Mouse (Mus musculus) hindbrain, embryonic 15.5 days (tissue): ENCODE data around the gene Sec1. TPM values are rescaled to one million over a fixed set of nuclear protein-coding genes. Genes with fewer than 3 reads are reported as not detected.

ENCODE experiments used
- ATAC-seq: fragments of 200-750 bp; cut with Nextera tagmentation; 2 replicates; pipeline ENCODE4 v1.8.0; 2017; ENCODE audit warnings: low read depth, moderate number of reproducible peaks, moderate TSS enrichment; ENCODE audit not compliant: low FRiP score
- H3K27ac ChIP-seq: fragments of 300-500 bp; sonication (generic); replicated peaks from 2 replicates; pipeline ENCODE4 v1.5.1; 2015; ENCODE audit warnings: mild to moderate bottlenecking, inconsistent platforms
- H3K27me3 ChIP-seq: fragments of 300-500 bp; sonication (generic); 2 replicates; pipeline ENCODE4 v1.6.1; 2015; ENCODE audit warnings: control low read depth, inconsistent platforms
- H3K36me3 ChIP-seq: fragments of 300-500 bp; sonication (generic); 2 replicates; pipeline ENCODE4 v1.6.1; 2015; ENCODE audit warnings: control low read depth, inconsistent platforms
- H3K4me1 ChIP-seq: fragments of 300-500 bp; sonication (generic); replicated peaks from 2 replicates; pipeline ENCODE4 v1.6.1; 2015; ENCODE audit warnings: control low read depth, inconsistent platforms
- H3K4me2 ChIP-seq: fragments of 300-500 bp; sonication (generic); 2 replicates; pipeline ENCODE4 v1.6.1; 2015; ENCODE audit warnings: moderate library complexity, mild to moderate bottlenecking, inconsistent platforms
- H3K4me3 ChIP-seq: fragments of 300-500 bp; sonication (generic); 2 replicates; pipeline ENCODE4 v1.5.1; 2015; ENCODE audit warnings: mild to moderate bottlenecking, inconsistent platforms
- H3K9ac ChIP-seq: fragments of 300-500 bp; sonication (generic); 2 replicates; pipeline ENCODE4 v1.6.1; 2015; ENCODE audit warnings: inconsistent platforms
- H3K9me3 ChIP-seq: fragments of 300-500 bp; sonication (generic); 2 replicates; pipeline ENCODE4 v1.6.1; 2016; ENCODE audit warnings: control low read depth, inconsistent platforms
- WGBS: fragments of 180-500 bp; shearing (Covaris S2); methylation state at CpG from one replicate; pipeline ENCODE4 v1.1.7; 2015; 5-methylcytosine and 5-hydroxymethylcytosine counted together
- polyA plus RNA-seq: library from polyadenylated mRNA; unstranded; fragments of >200 nt; fragmentation: Nextera tagmentation; extraction: Ambion mirVana; gene quantifications from 2 replicates; pipeline ENCODE4 v1.2.1, GENCODE M21; 2015

Gene Sec1
- polyA plus RNA-seq = 0.35 and 0.89 TPM in 2 replicates

DNA sequence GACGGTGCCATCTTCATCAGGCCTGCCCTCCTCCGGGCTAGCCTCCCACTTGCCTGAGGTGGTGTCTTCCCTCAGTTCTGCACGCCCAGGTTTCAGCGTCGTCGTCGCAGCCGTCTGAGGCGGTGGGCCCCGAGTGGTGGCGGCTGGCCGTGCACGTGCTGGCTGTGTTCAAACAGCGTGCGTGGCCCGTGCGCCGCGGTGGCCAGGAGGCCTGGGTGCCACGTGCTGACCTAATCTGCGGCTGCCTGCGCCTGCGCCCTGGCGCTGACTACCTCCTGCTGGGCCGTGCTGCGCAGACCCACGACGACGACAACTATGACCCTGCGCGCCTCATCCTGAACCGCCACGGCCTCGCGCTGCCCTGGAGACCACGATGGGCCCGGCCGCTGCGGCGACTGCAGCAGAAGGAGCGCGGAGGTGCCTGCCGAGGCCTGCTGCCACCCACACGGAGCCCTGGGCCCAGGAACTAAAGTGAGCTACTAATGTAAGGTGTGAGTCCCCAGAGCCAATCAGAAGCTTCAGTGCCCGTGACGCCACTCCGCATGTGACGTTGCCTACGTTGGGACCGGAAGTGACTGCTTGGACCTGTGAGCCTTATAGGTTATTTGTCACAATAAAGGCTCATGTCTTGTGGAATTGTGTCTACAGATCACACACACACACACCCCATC lies at the start of gene Sec1:
Sec1 (minus strand) TSS at position 482 of the 671 bp plus-strand sequence.
- WGBS = 89% methylated on average over 50 of the region's 50 CpGs
- no peak for ATAC-seq
- H3K9ac ChIP-seq = no peak within 1 kb of the TSS
- H3K4me3 ChIP-seq = no peak within 1 kb of the TSS
- no peaks in the 10 kb centered on the region for H3K36me3 ChIP-seq
- no peak within 1 kb of the TSS for H3K27ac ChIP-seq
- H3K4me2 ChIP-seq = no peak within 1 kb of the TSS
- peaks cover under 1% of the 10 kb centered on the region; the same call in 1 of the 2 replicates for H3K4me1 ChIP-seq
- H3K9me3 ChIP-seq = no peaks in the 10 kb centered on the region
- no peaks in the 10 kb centered on the region for H3K27me3 ChIP-seq

DNA sequence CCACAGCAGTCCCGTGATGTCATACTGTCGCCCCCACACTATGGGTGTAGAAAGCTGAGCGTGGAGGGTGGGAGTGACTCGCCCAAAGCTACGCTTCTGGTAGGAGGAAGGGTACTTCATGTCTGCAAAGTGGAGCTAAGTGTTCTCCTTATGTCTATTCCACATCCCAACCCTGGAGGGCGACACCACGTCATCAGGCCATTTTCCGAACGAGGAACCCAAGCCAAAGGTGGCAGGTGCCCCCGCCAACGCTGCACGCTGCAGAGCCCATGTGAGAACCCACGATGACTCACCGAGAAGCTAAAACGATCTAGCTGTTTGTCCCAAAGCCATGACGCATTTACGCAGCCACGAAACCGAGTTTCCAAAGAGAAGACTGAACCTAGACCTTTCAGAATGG lies 48.1 kb upstream of the Sec1 start:
- no peak overlapping the region for H3K27ac ChIP-seq
- H3K9me3 ChIP-seq = no peaks in the 10 kb centered on the region
- H3K9ac ChIP-seq = no peak overlapping the region
- H3K4me1 ChIP-seq = no peaks in the 10 kb centered on the region
- no peaks in the 10 kb centered on the region for H3K36me3 ChIP-seq
- H3K4me2 ChIP-seq = peak overlapping the region; percentile 36
- WGBS = 39% methylated on average over 19 of the region's 19 CpGs
- peak overlapping the region; percentile 10 for H3K4me3 ChIP-seq
- 0 out of 2 replicates have a peak, but pooled peaks cover 6% of the 10 kb centered on the region for H3K27me3 ChIP-seq
- ATAC-seq = no peak

DNA sequence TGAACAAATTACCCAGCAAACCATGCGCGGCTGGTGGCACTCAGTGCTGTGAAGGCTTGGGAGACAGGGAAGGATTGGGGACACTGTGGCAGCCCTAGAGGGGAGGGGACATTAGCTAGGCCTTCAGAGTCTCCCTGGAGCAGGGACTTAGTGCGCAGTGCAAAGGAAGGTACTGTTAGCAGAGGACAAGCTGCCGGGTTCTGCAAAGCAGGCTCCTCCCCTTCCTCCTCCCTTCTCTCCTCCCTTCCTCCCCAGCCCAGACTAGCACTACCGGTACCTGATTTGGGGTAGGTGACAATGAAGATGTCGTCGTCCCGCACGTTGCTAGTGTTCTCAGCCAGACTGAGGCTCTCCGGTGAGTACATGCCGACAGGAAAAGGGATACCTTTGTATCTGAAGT lies 47.6 kb upstream of the Sec1 start:
- no peaks in the 10 kb centered on the region for H3K9me3 ChIP-seq
- H3K4me2 ChIP-seq = peak overlapping the region; percentile 36
- 0 out of 2 replicates have a peak, but pooled peaks cover 6% of the 10 kb centered on the region for H3K27me3 ChIP-seq
- 39% methylated on average over 11 of the region's 11 CpGs for WGBS
- H3K4me1 ChIP-seq = no peaks in the 10 kb centered on the region
- ATAC-seq = no peak
- no peak overlapping the region for H3K27ac ChIP-seq
- H3K4me3 ChIP-seq = peak overlapping the region; percentile 10
- no peak overlapping the region for H3K9ac ChIP-seq
- H3K36me3 ChIP-seq = no peaks in the 10 kb centered on the region

DNA sequence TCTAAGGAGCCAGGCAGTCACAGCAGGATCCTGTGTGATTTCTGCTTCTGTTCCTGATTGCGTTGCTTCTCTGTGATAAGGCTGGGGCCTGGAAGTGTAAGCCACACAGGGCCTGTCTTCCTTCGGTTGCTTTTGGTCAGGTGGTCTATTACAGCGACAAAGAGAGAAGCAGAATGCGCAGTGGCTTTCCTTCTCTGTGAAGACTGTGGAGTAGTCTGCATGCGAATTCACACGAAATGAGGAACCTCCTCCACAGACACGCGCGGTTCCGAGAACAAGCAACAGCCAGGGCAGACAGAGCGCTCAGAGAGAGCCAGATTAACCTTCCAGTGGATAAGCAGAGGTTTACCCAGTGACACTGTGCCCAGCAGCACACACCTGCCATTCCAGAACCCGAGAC lies 47.1 kb upstream of the Sec1 start:
- Histone ChIP-seq H3K9ac (no peak overlapping the region), H3K27me3 (0 out of 2 replicates have a peak, but pooled peaks cover 6% of the 10 kb centered on the region)

DNA sequence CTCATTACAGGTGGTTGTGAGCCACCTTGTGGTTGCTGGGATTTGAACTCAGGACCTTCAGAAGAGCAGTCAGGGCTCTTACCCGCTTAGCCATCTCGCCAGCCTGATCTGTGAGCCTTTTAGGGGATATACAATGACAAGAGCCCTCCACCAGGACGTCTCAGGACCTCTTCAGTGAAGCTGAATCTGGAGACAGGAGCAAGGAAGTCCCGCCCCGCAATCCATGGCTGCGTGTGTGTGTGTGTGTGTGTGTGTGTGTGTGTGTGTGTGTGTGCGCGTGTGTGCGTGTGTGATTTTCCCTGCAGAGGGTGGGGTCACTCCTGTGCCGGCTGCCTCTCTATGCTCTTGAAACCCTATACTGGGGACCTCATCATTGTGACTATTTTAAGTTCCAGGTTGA lies 45.6 kb upstream of the Sec1 start:
- no peak overlapping the region for H3K27ac ChIP-seq
- 69% methylated on average over 10 of the region's 10 CpGs for WGBS
- H3K4me1 ChIP-seq = no peaks in the 10 kb centered on the region
- no peak overlapping the region for H3K4me2 ChIP-seq
- ATAC-seq = no peak
- no peak overlapping the region for H3K4me3 ChIP-seq
- H3K27me3 ChIP-seq = 0 out of 2 replicates have a peak, but pooled peaks cover 6% of the 10 kb centered on the region
- no peaks in the 10 kb centered on the region for H3K36me3 ChIP-seq
- no peaks in the 10 kb centered on the region for H3K9me3 ChIP-seq
- H3K9ac ChIP-seq = no peak overlapping the region

More for the DNA sequence above, 47.1 kb upstream of the Sec1 start:
- peak overlapping the region; percentile 36; the same call in 1 of the 2 replicates for H3K4me2 ChIP-seq
- 90% methylated on average over 12 of the region's 12 CpGs for WGBS
- H3K27ac ChIP-seq = no peak overlapping the region
- H3K36me3 ChIP-seq = no peaks in the 10 kb centered on the region
- no peak for ATAC-seq
- H3K4me3 ChIP-seq = no peak overlapping the region
- H3K4me1 ChIP-seq = no peaks in the 10 kb centered on the region
- no peaks in the 10 kb centered on the region for H3K9me3 ChIP-seq

DNA sequence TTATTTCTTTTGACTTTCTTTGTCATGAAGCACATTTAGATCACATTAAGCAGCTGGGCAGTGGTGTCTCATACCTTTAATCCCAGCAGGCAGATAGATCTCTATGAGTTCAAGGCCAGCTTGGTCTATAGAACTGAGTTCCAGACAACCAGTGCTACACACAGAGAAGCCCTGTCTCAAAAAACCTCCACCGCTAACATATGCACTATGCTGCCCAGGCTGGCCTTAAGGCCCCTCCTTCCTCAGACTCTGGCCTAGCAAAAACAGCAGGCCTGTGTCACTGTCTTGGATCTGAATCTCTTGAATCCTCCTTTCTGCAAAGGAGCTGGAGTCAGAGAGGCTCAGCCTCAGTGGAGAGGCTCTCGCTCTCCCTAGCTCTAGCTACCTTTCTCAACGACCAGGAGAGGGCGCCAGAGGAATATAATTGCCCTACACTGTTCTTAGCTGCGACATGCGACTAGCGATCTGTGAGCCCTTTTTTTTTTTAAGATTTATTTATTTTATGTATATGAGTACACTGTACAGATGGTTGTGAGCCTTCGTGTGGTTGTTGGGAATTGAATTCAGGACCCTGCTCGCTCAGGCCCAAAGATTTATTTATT lies 45.1 kb upstream of the Sec1 start:
- H3K27me3 ChIP-seq = 0 out of 2 replicates have a peak, but pooled peaks cover 6% of the 10 kb centered on the region
- no peak overlapping the region for H3K4me2 ChIP-seq
- 8% methylated on average over 9 of the region's 9 CpGs for WGBS
- peak; percentile 88; the same call in 1 of the 2 replicates for ATAC-seq
- H3K9ac ChIP-seq = no peak overlapping the region
- H3K4me3 ChIP-seq = no peak overlapping the region
- H3K36me3 ChIP-seq = no peaks in the 10 kb centered on the region
- H3K4me1 ChIP-seq = no peaks in the 10 kb centered on the region
- H3K27ac ChIP-seq = no peak overlapping the region
- H3K9me3 ChIP-seq = no peaks in the 10 kb centered on the region

DNA sequence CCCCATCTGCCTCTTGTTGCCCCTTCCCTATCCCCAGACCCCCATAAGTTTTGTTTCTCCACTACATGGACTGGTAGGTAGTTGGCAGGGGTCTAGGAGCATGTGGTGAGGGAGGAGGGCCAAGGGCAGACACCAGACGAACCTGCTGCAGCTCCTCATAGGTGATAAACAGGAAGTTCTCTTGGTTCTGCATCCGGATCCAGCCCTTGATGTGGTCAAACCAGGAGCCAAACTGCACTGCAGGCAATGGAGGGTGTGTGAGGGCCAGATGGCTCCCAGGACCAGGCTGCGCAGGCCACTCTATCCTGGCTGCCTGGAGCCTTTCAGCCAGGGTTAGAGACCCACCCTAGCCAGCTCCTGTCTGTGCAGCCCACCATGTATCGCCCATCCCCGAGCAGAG lies 39.3 kb upstream of the Sec1 start:
- Histone ChIP-seq H3K4me1 (peaks cover 3% of the 10 kb centered on the region; the same call in 1 of the 2 replicates), H3K36me3 (no peaks in the 10 kb centered on the region), H3K9ac (no peak overlapping the region), H3K27ac (no peak overlapping the region), H3K27me3 (no peaks in the 10 kb centered on the region), H3K4me2 (no peak overlapping the region), H3K4me3 (no peak overlapping the region), H3K9me3 (no peaks in the 10 kb centered on the region)
- WGBS = 83% methylated on average over 5 of the region's 5 CpGs
- no peak for ATAC-seq

DNA sequence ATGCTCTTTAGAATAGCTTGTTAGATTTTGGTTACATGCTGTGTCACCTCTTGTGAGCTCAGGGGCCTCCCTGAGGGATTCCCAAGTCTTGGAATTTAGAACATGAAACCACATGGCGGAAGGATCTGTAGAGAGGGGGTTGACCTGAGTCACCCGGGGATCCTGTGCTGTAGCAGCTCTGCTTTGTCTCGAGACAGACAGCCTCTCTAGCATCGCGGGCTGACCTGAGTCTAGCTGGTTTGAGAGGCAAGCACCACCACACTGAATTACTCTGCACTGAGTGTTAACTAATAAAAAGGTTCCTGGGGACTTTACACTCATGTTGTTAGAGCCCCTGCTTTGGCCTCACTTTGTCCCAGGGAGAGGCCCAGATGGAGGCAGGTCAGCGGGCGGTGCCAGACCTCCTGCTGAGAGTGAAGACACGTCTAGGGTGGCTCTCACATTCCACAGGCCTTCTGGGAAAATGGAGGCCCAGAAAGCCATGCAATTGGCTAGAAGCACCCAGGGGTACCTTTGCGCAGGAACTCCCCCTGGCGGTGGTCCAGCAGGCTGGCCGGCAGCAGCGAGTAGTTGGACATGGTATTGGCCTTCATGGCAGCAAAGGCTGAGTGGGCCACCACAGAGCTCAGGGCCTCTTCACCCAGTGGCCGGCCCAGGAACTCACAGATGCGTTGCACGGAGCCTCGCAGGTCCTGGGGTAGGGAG lies 36.7 kb upstream of the Sec1 start:
- H3K27me3 ChIP-seq = no peaks in the 10 kb centered on the region
- no peak overlapping the region for H3K4me2 ChIP-seq
- peaks cover 3% of the 10 kb centered on the region; the same call in 1 of the 2 replicates for H3K4me1 ChIP-seq
- no peak overlapping the region for H3K9ac ChIP-seq
- H3K9me3 ChIP-seq = no peaks in the 10 kb centered on the region
- ATAC-seq = no peak
- whole genome bisulfite sequencing = 16% methylated on average over 16 of the region's 16 CpGs
- no peak overlapping the region for H3K27ac ChIP-seq
- no peak overlapping the region for H3K4me3 ChIP-seq
- 0 out of 2 replicates have a peak, but pooled peaks cover 10% of the 10 kb centered on the region for H3K36me3 ChIP-seq

DNA sequence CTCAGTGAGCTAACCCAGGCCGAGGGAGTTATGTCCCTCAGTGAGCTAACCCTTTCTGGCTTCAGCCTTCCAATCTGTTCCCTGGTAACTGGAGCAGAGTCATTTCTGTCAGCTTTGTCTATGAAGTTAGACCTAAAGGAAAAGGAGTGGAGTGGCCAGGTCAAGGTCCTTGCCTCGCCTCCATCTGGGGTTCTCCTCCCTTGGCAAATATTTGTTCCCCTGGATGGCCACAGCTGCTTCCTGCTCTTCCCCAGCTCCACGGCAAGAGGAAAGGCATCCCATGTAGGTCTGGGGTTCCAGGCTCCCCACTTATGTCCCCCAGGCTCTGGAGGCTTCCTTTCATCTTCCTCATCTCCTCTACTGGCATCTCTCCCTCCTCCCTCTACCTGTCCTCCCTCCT lies 33.4 kb upstream of the Sec1 start:
- Histone ChIP-seq H3K9me3 (no peaks in the 10 kb centered on the region), H3K4me2 (no peak overlapping the region), H3K36me3 (peaks cover 22% of the 10 kb centered on the region; the same call in 1 of the 2 replicates), H3K4me3 (no peak overlapping the region), H3K9ac (no peak overlapping the region), H3K27me3 (no peaks in the 10 kb centered on the region), H3K4me1 (peaks cover 3% of the 10 kb centered on the region; the same call in 1 of the 2 replicates), H3K27ac (no peak overlapping the region)
- WGBS = 86% methylated on average over 3 of the region's 3 CpGs
- ATAC-seq = no peak

DNA sequence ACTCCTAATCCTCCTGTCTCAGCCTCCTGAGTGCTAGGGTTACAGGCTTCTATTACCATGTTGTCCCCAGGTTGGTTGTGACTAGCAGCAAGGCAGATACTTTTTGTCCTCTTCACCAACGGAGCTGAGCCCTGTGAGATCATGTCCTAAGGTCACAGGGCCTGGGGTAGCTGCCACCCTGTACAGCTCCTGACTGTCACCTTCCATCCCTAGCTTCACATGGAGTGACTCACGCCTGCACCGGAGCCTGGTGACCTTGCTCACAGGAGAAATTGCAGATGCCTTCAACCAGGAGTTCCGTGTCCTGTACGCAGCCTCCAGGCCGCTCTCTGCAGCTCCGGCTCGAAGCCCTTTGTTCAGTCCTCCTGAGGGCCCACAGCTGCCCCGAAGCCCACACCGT lies 32.2 kb upstream of the Sec1 start:
- H3K36me3 ChIP-seq = peaks cover 22% of the 10 kb centered on the region; the same call in 1 of the 2 replicates
- WGBS = 89% methylated on average over 10 of the region's 10 CpGs
- no peak overlapping the region for H3K4me3 ChIP-seq
- no peak overlapping the region for H3K9ac ChIP-seq
- H3K27ac ChIP-seq = no peak overlapping the region
- no peaks in the 10 kb centered on the region for H3K9me3 ChIP-seq
- ATAC-seq = no peak
- no peak overlapping the region for H3K4me2 ChIP-seq
- peaks cover 3% of the 10 kb centered on the region; the same call in 1 of the 2 replicates for H3K4me1 ChIP-seq
- no peaks in the 10 kb centered on the region for H3K27me3 ChIP-seq

DNA sequence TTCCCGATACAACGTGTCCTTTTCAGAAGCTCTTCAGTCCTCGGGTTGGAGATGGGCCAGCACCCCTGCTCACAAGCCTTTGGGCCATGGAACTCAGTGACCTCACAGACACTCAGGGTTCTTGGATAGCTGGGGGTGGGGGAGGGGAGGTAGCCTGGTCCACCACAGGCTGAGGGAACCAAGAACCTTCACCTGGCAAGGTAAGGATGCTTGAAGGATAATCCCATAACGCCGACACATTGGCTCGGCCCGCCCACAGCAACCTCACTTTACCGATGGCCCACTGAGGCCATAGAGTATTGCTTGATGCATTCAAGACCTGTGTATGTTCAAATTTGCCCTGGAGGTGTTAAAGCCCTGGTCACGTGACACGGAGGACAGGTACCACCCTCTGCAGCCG lies 31.5 kb upstream of the Sec1 start, which contains the start of gene Spaca4:
Spaca4 (minus strand) TSS at position 101 of the 400 bp plus-strand sequence.
- 93% methylated on average over 11 of the region's 11 CpGs for WGBS
- no peaks in the 10 kb centered on the region for H3K27me3 ChIP-seq
- H3K4me2 ChIP-seq = no peak within 1 kb of the TSS
- peaks cover under 1% of the 10 kb centered on the region; the same call in 1 of the 2 replicates for H3K4me1 ChIP-seq
- H3K9me3 ChIP-seq = no peaks in the 10 kb centered on the region
- no peak within 1 kb of the TSS for H3K4me3 ChIP-seq
- no peak within 1 kb of the TSS for H3K27ac ChIP-seq
- H3K9ac ChIP-seq = no peak within 1 kb of the TSS
- H3K36me3 ChIP-seq = peaks cover 28% of the 10 kb centered on the region
- ATAC-seq = no peak

DNA sequence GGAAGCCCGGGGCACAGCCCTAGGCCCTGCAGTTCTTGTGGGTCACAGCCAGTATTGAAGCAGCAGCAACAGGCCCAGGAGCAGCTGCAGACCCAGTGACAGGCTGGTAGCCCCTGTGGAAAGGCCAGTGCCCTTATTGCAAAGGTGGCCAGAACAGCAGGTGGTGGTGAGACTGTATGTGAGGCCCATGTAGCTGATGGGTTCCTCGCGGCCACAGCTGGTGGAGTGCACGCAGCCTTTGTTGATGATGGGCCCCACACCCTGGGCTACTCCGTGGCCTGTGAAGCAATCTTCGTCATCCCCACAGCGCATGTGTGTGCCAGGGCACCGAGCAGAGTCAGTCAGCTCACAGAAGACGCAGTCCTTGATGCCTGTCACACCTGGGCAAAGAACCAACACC lies 30.9 kb upstream of the Sec1 start:
- Histone ChIP-seq H3K4me1 (no peaks in the 10 kb centered on the region), H3K4me3 (no peak overlapping the region), H3K36me3 (peaks cover 32% of the 10 kb centered on the region), H3K27me3 (no peaks in the 10 kb centered on the region), H3K4me2 (no peak overlapping the region), H3K9me3 (no peaks in the 10 kb centered on the region), H3K9ac (no peak overlapping the region), H3K27ac (no peak overlapping the region)
- 97% methylated on average over 9 of the region's 9 CpGs for WGBS
- ATAC-seq = no peak
